Mouse (Mus musculus): Measurements from ENCODE around the gene Adam23. TPM values are rescaled to one million over a fixed set of nuclear protein-coding genes. Genes with fewer than 3 reads are reported as not detected.

The Adam23 gene
- polyA plus RNA-seq, 1 experiment from 2014 or later, result 1.9 TPM

- WGBS, result 63% methylated on average over 5 of the region's 5 CpGs
- ATAC-seq (ENCODE audit: insufficient number of reproducible peaks, insufficient read depth, low FRiP score, low read depth), result no peak
- no peaks in the 10 kb centered on the region for H3K36me3 ChIP-seq (ENCODE audit: control insufficient read depth, insufficient read depth, low read length)
Measured at GRCm38 (mm10) chr1:63576803-63577202, 131.1 kb downstream of the Adam23 start.

GRCm38 (mm10) chr1:63579153-63579552 lies 133.5 kb downstream of the Adam23 start:
- ATAC-seq (ENCODE audit: insufficient number of reproducible peaks, insufficient read depth, low FRiP score, low read depth), result no peak
- H3K4me3 ChIP-seq (ENCODE audit: control insufficient read depth in 1 of 2, insufficient read depth in 1 of 2, low read depth in 1 of 2, low read length in 2 of 2), result no peak overlapping the region
- no peaks in the 10 kb centered on the region for H3K4me1 ChIP-seq (ENCODE audit: control insufficient read depth in 2 of 2, insufficient read depth in 2 of 2, low read length in 2 of 2)
- no peaks in the 10 kb centered on the region for H3K9me3 ChIP-seq (ENCODE audit: control insufficient read depth, low read length)
- H3K36me3 ChIP-seq (ENCODE audit: control insufficient read depth, insufficient read depth, low read length), result no peaks in the 10 kb centered on the region
- no peak overlapping the region for H3K27ac ChIP-seq (replicated peaks in 1 of 2; ENCODE audit: control insufficient read depth in 1 of 2, insufficient read depth in 1 of 2, low read depth in 2 of 2, low read length in 2 of 2)
- no peak overlapping the region for H3K4me2 ChIP-seq (ENCODE audit: low read length)
- WGBS, result 64% methylated on average over 8 of the region's 8 CpGs
- no peaks in the 10 kb centered on the region for H3K27me3 ChIP-seq (ENCODE audit: control insufficient read depth, insufficient read depth, low read length)
- H3K9ac ChIP-seq (ENCODE audit: low read length), result no peak overlapping the region

More at GRCm38 (mm10) chr1:63576803-63577202, 131.1 kb downstream of the Adam23 start:
- no peaks in the 10 kb centered on the region for H3K9me3 ChIP-seq (ENCODE audit: control insufficient read depth, low read length)
- H3K4me2 ChIP-seq (ENCODE audit: low read length), result no peak overlapping the region
- no peak overlapping the region for H3K4me3 ChIP-seq (ENCODE audit: control insufficient read depth in 1 of 2, insufficient read depth in 1 of 2, low read depth in 1 of 2, low read length in 2 of 2)
- H3K27ac ChIP-seq (replicated peaks in 1 of 2; ENCODE audit: control insufficient read depth in 1 of 2, insufficient read depth in 1 of 2, low read depth in 2 of 2, low read length in 2 of 2), result no peak overlapping the region
- no peak overlapping the region for H3K9ac ChIP-seq (ENCODE audit: low read length)
- H3K27me3 ChIP-seq (ENCODE audit: control insufficient read depth, insufficient read depth, low read length), result no peaks in the 10 kb centered on the region
- H3K4me1 ChIP-seq (ENCODE audit: control insufficient read depth in 2 of 2, insufficient read depth in 2 of 2, low read length in 2 of 2), result no peaks in the 10 kb centered on the region

GRCm38 (mm10) chr1:63586869-63587268 lies 141.2 kb downstream of the Adam23 start:
- Histone ChIP-seq H3K4me2 (ENCODE audit: low read length) (no peak overlapping the region), H3K9me3 (ENCODE audit: control insufficient read depth, low read length) (no peaks in the 10 kb centered on the region), H3K9ac (ENCODE audit: low read length) (no peak overlapping the region), H3K4me1 (ENCODE audit: control insufficient read depth in 2 of 2, insufficient read depth in 2 of 2, low read length in 2 of 2) (no peaks in the 10 kb centered on the region), H3K27ac (replicated peaks in 1 of 2; ENCODE audit: control insufficient read depth in 1 of 2, insufficient read depth in 1 of 2, low read depth in 2 of 2, low read length in 2 of 2) (no peak overlapping the region), H3K27me3 (ENCODE audit: control insufficient read depth, insufficient read depth, low read length) (no peaks in the 10 kb centered on the region), H3K4me3 (ENCODE audit: control insufficient read depth in 1 of 2, insufficient read depth in 1 of 2, low read depth in 1 of 2, low read length in 2 of 2) (no peak overlapping the region), H3K36me3 (ENCODE audit: control insufficient read depth, insufficient read depth, low read length) (no peaks in the 10 kb centered on the region)
- 74% methylated on average over 7 of the region's 7 CpGs for WGBS
- no peak for ATAC-seq (ENCODE audit: insufficient number of reproducible peaks, insufficient read depth, low FRiP score, low read depth)

GRCm38 (mm10) chr1:63603870-63604500 lies 158.3 kb downstream of the Adam23 start:
- WGBS, result 47% methylated on average over 3 of the region's 3 CpGs
- ATAC-seq (ENCODE audit: insufficient number of reproducible peaks, insufficient read depth, low FRiP score, low read depth), result no peak

GRCm38 (mm10) chr1:63609613-63610012 lies 163.9 kb downstream of the Adam23 start:
- no peak overlapping the region for H3K27ac ChIP-seq (replicated peaks in 1 of 2; ENCODE audit: control insufficient read depth in 1 of 2, insufficient read depth in 1 of 2, low read depth in 2 of 2, low read length in 2 of 2)
- H3K36me3 ChIP-seq (ENCODE audit: control insufficient read depth, insufficient read depth, low read length), result no peaks in the 10 kb centered on the region
- H3K4me1 ChIP-seq (ENCODE audit: control insufficient read depth in 2 of 2, insufficient read depth in 2 of 2, low read length in 2 of 2), result no peaks in the 10 kb centered on the region
- no peak for ATAC-seq (ENCODE audit: insufficient number of reproducible peaks, insufficient read depth, low FRiP score, low read depth)
- 80% methylated on average over 4 of the region's 4 CpGs for WGBS
- no peaks in the 10 kb centered on the region for H3K27me3 ChIP-seq (ENCODE audit: control insufficient read depth, insufficient read depth, low read length)
- 0 out of 2 replicates have a peak, but pooled peaks cover 4% of the 10 kb centered on the region for H3K9me3 ChIP-seq (ENCODE audit: control insufficient read depth, low read length)
- no peak overlapping the region for H3K4me3 ChIP-seq (ENCODE audit: control insufficient read depth in 1 of 2, insufficient read depth in 1 of 2, low read depth in 1 of 2, low read length in 2 of 2)
- no peak overlapping the region for H3K9ac ChIP-seq (ENCODE audit: low read length)
- no peak overlapping the region for H3K4me2 ChIP-seq (ENCODE audit: low read length)

More at GRCm38 (mm10) chr1:63603870-63604500, 158.3 kb downstream of the Adam23 start:
- H3K27ac ChIP-seq (replicated peaks in 1 of 2; ENCODE audit: control insufficient read depth in 1 of 2, insufficient read depth in 1 of 2, low read depth in 2 of 2, low read length in 2 of 2), result no peak overlapping the region
- H3K4me1 ChIP-seq (ENCODE audit: control insufficient read depth in 2 of 2, insufficient read depth in 2 of 2, low read length in 2 of 2), result no peaks in the 10 kb centered on the region
- no peaks in the 10 kb centered on the region for H3K27me3 ChIP-seq (ENCODE audit: control insufficient read depth, insufficient read depth, low read length)
- no peaks in the 10 kb centered on the region for H3K36me3 ChIP-seq (ENCODE audit: control insufficient read depth, insufficient read depth, low read length)
- H3K9me3 ChIP-seq (ENCODE audit: control insufficient read depth, low read length), result 0 out of 2 replicates have a peak, but pooled peaks cover 2% of the 10 kb centered on the region
- no peak overlapping the region for H3K4me3 ChIP-seq (ENCODE audit: control insufficient read depth in 1 of 2, insufficient read depth in 1 of 2, low read depth in 1 of 2, low read length in 2 of 2)
- no peak overlapping the region for H3K9ac ChIP-seq (ENCODE audit: low read length)
- no peak overlapping the region for H3K4me2 ChIP-seq (ENCODE audit: low read length)

- no peaks in the 10 kb centered on the region for H3K36me3 ChIP-seq (ENCODE audit: control insufficient read depth, insufficient read depth, low read length)
- no peak for ATAC-seq (ENCODE audit: insufficient number of reproducible peaks, insufficient read depth, low FRiP score, low read depth)
- WGBS, result 1% methylated on average over 11 of the region's 11 CpGs
Measured at GRCm38 (mm10) chr1:63614594-63614993, 168.9 kb downstream of the Adam23 start.

GRCm38 (mm10) chr1:63615668-63616067 lies 170.0 kb downstream of the Adam23 start, which contains the start of gene Gm39653:
Gene Gm39653, plus strand, starts transcription at chr1:63615968.
- Histone ChIP-seq H3K4me2 (ENCODE audit: low read length) (no peak within 1 kb of the TSS), H3K27ac (replicated peaks in 1 of 2; ENCODE audit: control insufficient read depth in 1 of 2, insufficient read depth in 1 of 2, low read depth in 2 of 2, low read length in 2 of 2) (no peak within 1 kb of the TSS), H3K4me1 (ENCODE audit: control insufficient read depth in 2 of 2, insufficient read depth in 2 of 2, low read length in 2 of 2) (no peaks in the 10 kb centered on the region), H3K27me3 (ENCODE audit: control insufficient read depth, insufficient read depth, low read length) (no peaks in the 10 kb centered on the region), H3K9me3 (ENCODE audit: control insufficient read depth, low read length) (no peaks in the 10 kb centered on the region), H3K4me3 (ENCODE audit: control insufficient read depth in 1 of 2, insufficient read depth in 1 of 2, low read depth in 1 of 2, low read length in 2 of 2) (no peak within 1 kb of the TSS), H3K36me3 (ENCODE audit: control insufficient read depth, insufficient read depth, low read length) (no peaks in the 10 kb centered on the region), H3K9ac (ENCODE audit: low read length) (no peak within 1 kb of the TSS)
- 73% methylated on average over 3 of the region's 3 CpGs for WGBS
- ATAC-seq (ENCODE audit: insufficient number of reproducible peaks, insufficient read depth, low FRiP score, low read depth), result no peak

More at GRCm38 (mm10) chr1:63614594-63614993, 168.9 kb downstream of the Adam23 start:
- no peak overlapping the region for H3K4me2 ChIP-seq (ENCODE audit: low read length)
- no peaks in the 10 kb centered on the region for H3K4me1 ChIP-seq (ENCODE audit: control insufficient read depth in 2 of 2, insufficient read depth in 2 of 2, low read length in 2 of 2)
- 0 out of 2 replicates have a peak, but pooled peaks cover 2% of the 10 kb centered on the region for H3K9me3 ChIP-seq (ENCODE audit: control insufficient read depth, low read length)
- no peak overlapping the region for H3K27ac ChIP-seq (replicated peaks in 1 of 2; ENCODE audit: control insufficient read depth in 1 of 2, insufficient read depth in 1 of 2, low read depth in 2 of 2, low read length in 2 of 2)
- no peak overlapping the region for H3K9ac ChIP-seq (ENCODE audit: low read length)
- no peak overlapping the region for H3K4me3 ChIP-seq (ENCODE audit: control insufficient read depth in 1 of 2, insufficient read depth in 1 of 2, low read depth in 1 of 2, low read length in 2 of 2)
- H3K27me3 ChIP-seq (ENCODE audit: control insufficient read depth, insufficient read depth, low read length), result no peaks in the 10 kb centered on the region

- H3K4me2 ChIP-seq (ENCODE audit: low read length), result no peak overlapping the region
- no peaks in the 10 kb centered on the region for H3K36me3 ChIP-seq (ENCODE audit: control insufficient read depth, insufficient read depth, low read length)
- WGBS, result 37% methylated on average over 2 of the region's 2 CpGs
- H3K9me3 ChIP-seq (ENCODE audit: control insufficient read depth, low read length), result no peaks in the 10 kb centered on the region; the same call in none of the 2 replicates
- no peaks in the 10 kb centered on the region for H3K27me3 ChIP-seq (ENCODE audit: control insufficient read depth, insufficient read depth, low read length)
- no peak for ATAC-seq (ENCODE audit: insufficient number of reproducible peaks, insufficient read depth, low FRiP score, low read depth)
- no peak overlapping the region for H3K27ac ChIP-seq (replicated peaks in 1 of 2; ENCODE audit: control insufficient read depth in 1 of 2, insufficient read depth in 1 of 2, low read depth in 2 of 2, low read length in 2 of 2)
- no peaks in the 10 kb centered on the region for H3K4me1 ChIP-seq (ENCODE audit: control insufficient read depth in 2 of 2, insufficient read depth in 2 of 2, low read length in 2 of 2)
- H3K9ac ChIP-seq (ENCODE audit: low read length), result no peak overlapping the region
- no peak overlapping the region for H3K4me3 ChIP-seq (ENCODE audit: control insufficient read depth in 1 of 2, insufficient read depth in 1 of 2, low read depth in 1 of 2, low read length in 2 of 2)
Measured at GRCm38 (mm10) chr1:63628211-63628610, 182.5 kb downstream of the Adam23 start.
